Mouse (Mus musculus) ES-Bruce4 (cell line): ENCODE data around the gene Gatad2b. TPM values are rescaled to one million over a fixed set of nuclear protein-coding genes. Genes with fewer than 3 reads are reported as not detected.
"Not testable (repeated sequence)": the region's sequence is repeated elsewhere in the genome, so short reads cannot be mapped to it uniquely, and the experiment has no call there.

Source experiments
- H3K27ac ChIP-seq: 2 replicates; pipeline ENCODE4 v1.5.1; 2012; ENCODE audit warnings: low read length, inconsistent platforms; ENCODE audit not compliant: insufficient read depth
- H3K27me3 ChIP-seq: 2 replicates; pipeline ENCODE4 v1.6.1; 2012; ENCODE audit warnings: mild to moderate bottlenecking, low read length, inconsistent platforms; ENCODE audit not compliant: control insufficient read depth, poor library complexity, insufficient read depth, severe bottlenecking
- H3K36me3 ChIP-seq: 2 replicates; pipeline ENCODE4 v1.6.1; 2012; ENCODE audit warnings: inconsistent platforms, mild to moderate bottlenecking, low read length, moderate library complexity; ENCODE audit not compliant: control insufficient read depth, poor library complexity, insufficient read depth, severe bottlenecking
- H3K4me1 ChIP-seq: one replicate; pipeline ENCODE4 v1.8.1; 2011; ENCODE audit warnings: low read length; ENCODE audit not compliant: control insufficient read depth, insufficient read depth
- H3K4me3 ChIP-seq: 2 replicates; pipeline ENCODE4 v1.5.1; 2011; ENCODE audit warnings: low read depth, mild to moderate bottlenecking, low read length
- H3K9ac ChIP-seq: 2 replicates; pipeline ENCODE4 v1.6.1; 2012; ENCODE audit warnings: low read depth, mild to moderate bottlenecking, inconsistent platforms; ENCODE audit not compliant: poor library complexity, severe bottlenecking
- H3K9me3 ChIP-seq: replicated peaks from 2 replicates; pipeline ENCODE4 v1.6.1; 2012; ENCODE audit warnings: mild to moderate bottlenecking, low read length, inconsistent platforms; ENCODE audit not compliant: control insufficient read depth, poor library complexity, insufficient read depth, severe bottlenecking
- CTCF ChIP-seq: IDR thresholded peaks from one replicate; pipeline ENCODE4 v1.8.1; 2011; ENCODE audit warnings: low read depth, low read length
- EP300 ChIP-seq: IDR thresholded peaks from 2 replicates; pipeline ENCODE4 v1.6.1; 2011; ENCODE audit warnings: low read depth, low read length; ENCODE audit not compliant: insufficient read depth
- POLR2A ChIP-seq: IDR thresholded peaks from one replicate; pipeline ENCODE4 v1.8.1; 2011; ENCODE audit warnings: low read length; ENCODE audit not compliant: insufficient read depth
- polyA plus RNA-seq: library from polyadenylated mRNA; stranded (reverse); fragments of >200 nt; gene quantifications from 2 replicates; pipeline ENCODE4 v1.2.4, GENCODE M21; 2011; ENCODE audit warnings: low read depth; ENCODE audit not compliant: missing spikeins, insufficient read depth, insufficient read length

Gene Gatad2b
- polyA plus RNA-seq, 1 experiment = 66.1 TPM

DNA sequence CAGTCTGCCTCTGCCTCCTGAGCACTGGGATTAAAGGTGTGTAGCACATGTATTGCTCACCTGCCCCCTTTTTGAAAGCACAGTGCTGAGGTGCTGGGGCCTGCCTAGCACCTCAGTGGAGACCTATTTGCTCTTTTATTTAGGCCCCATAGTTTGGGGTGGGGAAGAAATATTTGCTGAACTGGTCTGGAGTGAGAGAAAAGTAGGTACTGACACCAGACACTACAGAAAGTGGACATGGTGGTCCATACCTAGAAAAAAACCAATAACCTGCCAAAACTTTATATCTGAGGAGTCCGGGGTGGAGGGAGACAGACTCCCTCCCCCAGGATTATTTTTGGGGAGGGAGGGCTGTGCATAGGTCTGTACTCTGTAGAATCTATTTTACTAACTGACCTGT is 39.8 kb upstream of the Gatad2b start:
- not testable (repeated sequence) for H3K4me1 ChIP-seq, H3K27me3 ChIP-seq, H3K27ac ChIP-seq, H3K4me3 ChIP-seq, H3K9me3 ChIP-seq, H3K9ac ChIP-seq
- H3K36me3 ChIP-seq = peaks cover 14% of the 10 kb centered on the region

DNA sequence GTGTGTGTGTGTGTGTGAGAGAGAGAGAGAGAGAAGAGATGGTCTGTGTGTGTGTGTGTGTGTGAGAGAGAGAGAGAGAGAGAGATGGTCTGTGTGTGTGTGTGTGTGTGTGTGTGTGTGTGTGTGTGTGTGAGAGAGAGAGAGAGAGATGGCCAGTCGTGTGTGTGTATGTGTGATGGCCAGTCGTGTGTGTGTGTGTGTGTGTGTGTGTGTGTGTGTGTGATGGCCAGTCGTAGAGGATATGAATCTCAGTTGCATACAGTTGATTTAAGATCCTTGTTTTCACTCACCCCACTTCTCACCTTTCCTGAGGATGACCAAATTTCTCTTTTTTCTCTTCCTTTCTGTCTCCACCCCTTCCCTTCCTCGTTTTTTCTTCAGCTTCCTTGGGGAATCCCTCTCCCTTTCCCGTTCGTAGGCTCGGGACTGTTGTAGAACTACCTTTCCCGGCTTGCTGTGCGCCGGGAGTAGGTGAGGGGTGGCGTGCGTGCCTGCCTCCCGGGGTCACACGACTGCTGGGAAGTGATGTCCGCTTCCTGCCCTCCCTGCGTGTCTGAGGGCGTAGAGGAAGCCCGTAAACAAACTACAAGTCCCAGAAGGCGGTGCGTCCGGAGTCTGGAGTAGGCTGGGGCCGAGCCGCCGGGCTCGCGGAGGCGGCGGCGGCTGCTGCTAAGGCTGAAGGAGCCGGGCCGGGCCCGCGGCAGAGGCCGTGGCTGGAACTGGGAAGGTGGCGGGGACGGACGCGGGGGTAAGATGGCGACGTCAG is 39.1 kb upstream of the Gatad2b start, which contains the start of gene Crtc2:
Gene Crtc2 (plus strand): TSS at position 511 of the 766 bp plus-strand sequence.
- peaks cover 14% of the 10 kb centered on the region for H3K36me3 ChIP-seq
- H3K4me3 ChIP-seq = peak within 1 kb of the TSS; percentile 90
- H3K27ac ChIP-seq = 0 out of 2 replicates have a peak within 1 kb of the TSS, but pooled peaks have one; percentile 12
- TF ChIP-seq POLR2A (no peak), EP300 (no peak), CTCF (no peak)
- no peaks in the 10 kb centered on the region for H3K27me3 ChIP-seq
- H3K9me3 ChIP-seq = no peaks in the 10 kb centered on the region
- peak within 1 kb of the TSS; percentile 73 for H3K9ac ChIP-seq
- no peaks in the 10 kb centered on the region for H3K4me1 ChIP-seq

DNA sequence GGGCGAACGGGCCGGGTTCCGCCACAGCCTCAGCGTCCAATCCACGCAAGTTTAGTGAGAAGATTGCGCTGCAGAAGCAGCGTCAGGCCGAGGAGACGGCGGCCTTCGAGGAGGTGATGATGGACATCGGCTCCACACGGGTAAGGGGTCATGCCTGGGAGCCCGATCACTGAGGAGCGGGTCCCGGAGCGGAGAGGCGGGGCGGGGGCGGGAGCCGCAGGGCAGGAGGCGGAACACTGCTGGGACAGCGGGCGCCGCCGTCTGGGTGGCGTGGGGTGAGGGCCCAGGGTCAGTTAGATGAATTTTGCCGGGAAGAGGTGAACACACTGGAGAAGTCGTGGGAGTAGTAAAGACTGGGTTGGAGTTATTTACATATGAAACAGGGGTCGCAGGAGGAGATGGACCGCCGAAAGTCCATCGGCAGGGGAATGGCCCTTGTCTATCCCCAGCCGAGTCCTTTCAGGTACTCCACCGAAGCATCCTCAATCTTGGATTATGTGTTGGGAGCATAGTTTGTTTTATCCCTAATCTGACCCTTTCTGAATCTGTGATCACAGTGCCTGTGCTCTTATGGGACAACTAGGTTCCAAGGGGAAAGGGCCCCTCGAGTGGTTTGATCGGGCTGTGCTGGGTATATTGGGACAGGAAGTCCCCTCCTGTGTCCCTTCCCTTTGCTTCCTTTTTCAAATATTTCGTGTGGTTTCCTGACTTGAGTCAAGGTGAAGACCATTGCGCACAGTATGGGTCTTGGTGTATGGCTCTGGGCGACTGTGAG is 38.4 kb upstream of the Gatad2b start:
- H3K27ac ChIP-seq = 0 out of 2 replicates have a peak overlapping the region, but pooled peaks have one; percentile 12
- no peaks in the 10 kb centered on the region for H3K4me1 ChIP-seq
- peak overlapping the region; percentile 73 for H3K9ac ChIP-seq
- TF ChIP-seq CTCF = no peak
- no peak for TF ChIP-seq EP300
- TF ChIP-seq POLR2A = no peak
- no peaks in the 10 kb centered on the region for H3K9me3 ChIP-seq
- H3K4me3 ChIP-seq = peak overlapping the region; percentile 90
- peaks cover 20% of the 10 kb centered on the region for H3K36me3 ChIP-seq
- H3K27me3 ChIP-seq = no peaks in the 10 kb centered on the region

DNA sequence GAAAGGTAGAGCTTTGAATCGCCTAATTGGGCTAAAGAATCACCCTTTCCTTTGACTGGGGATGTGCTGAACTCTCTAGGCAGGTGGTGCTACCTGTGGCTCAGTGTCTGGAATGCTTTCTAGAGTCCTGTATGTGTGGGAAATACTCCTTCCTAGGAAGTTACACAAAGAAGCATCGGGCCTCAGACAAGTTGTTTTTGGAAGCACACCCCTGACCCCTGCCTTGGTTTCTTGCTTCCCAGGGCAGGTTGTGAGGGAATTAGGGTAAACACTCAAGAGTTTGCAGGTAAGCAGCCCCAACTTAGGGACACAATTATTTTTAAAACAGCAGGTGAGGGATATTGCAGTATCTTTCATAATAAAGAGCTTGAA is 37.8 kb upstream of the Gatad2b start:
- H3K27me3 ChIP-seq = no peaks in the 10 kb centered on the region
- H3K4me1 ChIP-seq = no peaks in the 10 kb centered on the region
- peaks cover 23% of the 10 kb centered on the region for H3K36me3 ChIP-seq
- H3K4me3 ChIP-seq = peak overlapping the region; percentile 90
- peak overlapping the region; percentile 73 for H3K9ac ChIP-seq
- TF ChIP-seq EP300 (no peak), CTCF (no peak), POLR2A (no peak)
- 0 out of 2 replicates have a peak overlapping the region, but pooled peaks have one; percentile 12 for H3K27ac ChIP-seq
- no peaks in the 10 kb centered on the region for H3K9me3 ChIP-seq

DNA sequence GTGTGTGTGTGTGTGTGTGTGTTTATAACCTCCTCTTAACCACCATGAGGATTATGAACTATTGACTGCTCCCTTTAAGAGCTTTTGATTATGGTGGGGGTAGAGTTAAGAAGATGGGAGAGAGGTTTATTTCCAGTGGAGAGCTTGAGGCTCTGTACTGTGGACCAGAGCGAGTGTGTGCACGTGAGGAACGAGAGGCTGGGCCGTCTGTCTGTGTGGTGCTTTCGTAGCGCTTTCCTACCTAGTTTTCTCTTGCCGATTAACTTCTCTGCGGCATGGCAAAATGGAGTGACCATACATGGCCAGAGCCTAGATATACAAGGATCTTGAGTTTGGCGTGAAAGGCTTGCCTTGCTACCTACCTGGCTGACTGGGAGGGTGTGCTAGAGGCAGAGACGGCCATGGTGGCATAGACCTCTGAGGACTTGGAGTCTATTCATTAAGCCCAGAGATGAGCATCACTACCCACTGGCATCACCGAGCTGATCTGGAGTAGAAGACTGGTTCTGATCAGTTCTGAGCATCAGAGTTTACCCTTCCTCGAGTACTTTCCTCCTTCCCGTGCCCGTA is 37.1 kb upstream of the Gatad2b start:
- no peak for TF ChIP-seq CTCF
- no peak for TF ChIP-seq EP300
- no peak for TF ChIP-seq POLR2A
- H3K9ac ChIP-seq = no peak overlapping the region
- H3K9me3 ChIP-seq = no peaks in the 10 kb centered on the region
- no peaks in the 10 kb centered on the region for H3K27me3 ChIP-seq
- H3K36me3 ChIP-seq = peaks cover 21% of the 10 kb centered on the region
- no peaks in the 10 kb centered on the region for H3K4me1 ChIP-seq
- H3K27ac ChIP-seq = no peak overlapping the region
- H3K4me3 ChIP-seq = no peak overlapping the region
